Comparison of ENCODE assay signal across 9 mouse cellular contexts in the genomic region with DNA sequence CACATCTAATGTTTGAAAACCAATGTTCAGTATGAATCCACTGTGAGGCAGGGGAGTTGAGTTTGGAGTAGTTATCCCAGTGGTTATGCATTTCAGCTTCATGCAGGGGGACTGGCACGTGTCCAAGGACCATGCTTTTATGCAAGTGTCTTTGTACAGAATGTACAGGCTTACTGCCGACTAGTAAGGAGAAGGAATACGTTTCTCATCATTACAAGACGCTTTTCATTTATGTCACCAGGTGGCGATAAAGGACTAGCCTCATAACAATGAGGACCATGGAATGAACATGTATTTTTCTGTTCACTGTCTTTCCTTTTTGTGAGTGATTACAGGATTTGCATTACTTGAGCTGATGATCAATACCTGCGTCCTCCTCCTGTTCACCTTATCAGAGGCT.
A peak's percentile ranks its signal among the peaks of the same experiment; 100 is the strongest.
DNase-seq lines count a peak whose midpoint lies in the region; ATAC-seq and TF ChIP-seq lines count a peak whose summit lies in the region.
"Had no signal": no experiment of that assay in that cellular context is flagged by ENCODE, and none has a peak within 500 bp of the region (broad histone marks: within the 10 kb centered on the region; RNA-seq: fewer than 3 reads in every experiment).

No protein-coding gene starts in this region.

- H3K4me3 ChIP-seq in liver, embryonic 11.5 days (ENCODE audit: low read depth, low read length), result no peak overlapping the region
- no peak overlapping the region for H3K4me3 ChIP-seq in forebrain, embryonic 12.5 days (replicated peaks)
- H3K4me3 ChIP-seq in kidney, embryonic 14.5 days (ENCODE audit: low read length), result no peak overlapping the region
- H3K4me3 ChIP-seq in limb, embryonic 12.5 days (replicated peaks), result no peak overlapping the region
- H3K4me3 ChIP-seq: embryonic facial prominence, embryonic 15.5 days had no signal

- TF ChIP-seq POLR2A in brain, embryonic 14.5 days (IDR thresholded peaks at IDR 0.05; ENCODE audit: borderline replicate concordance, extremely low read depth, insufficient read depth, insufficient read length, poor library complexity, severe bottlenecking), result no peak

- peak; percentile 47 for TF ChIP-seq CTCF in brain, embryonic 14.5 days (IDR thresholded peaks at IDR 0.05; ENCODE audit: borderline replicate concordance, extremely low read depth, insufficient read depth, insufficient read length)

- peak; percentile 16 for DNase-seq in liver
- no peak for DNase-seq in liver, embryonic 11.5 days (ENCODE audit: low spot score)
- peak; percentile 95 for DNase-seq in brain, embryonic 14.5 days (ENCODE audit: low read depth)
- DNase-seq in neural tube, embryonic 10.5 days (ENCODE audit: extremely low spot score, low spot score), result peak; percentile 15
- no peak for DNase-seq in T-cell, adult 2 months (ENCODE audit: low spot score)

- H3K4me1 ChIP-seq in liver, embryonic 11.5 days (replicated peaks; ENCODE audit: control insufficient read depth, insufficient read depth, low read length), result peaks cover 8% of the 10 kb centered on the region
- no peaks in the 10 kb centered on the region for H3K4me1 ChIP-seq in forebrain, embryonic 12.5 days
- no peaks in the 10 kb centered on the region for H3K4me1 ChIP-seq in kidney, embryonic 14.5 days (ENCODE audit: control insufficient read depth, insufficient read depth, low read length)
- H3K4me1 ChIP-seq in limb, embryonic 12.5 days (replicated peaks), result no peaks in the 10 kb centered on the region
- H3K4me1 ChIP-seq: embryonic facial prominence, embryonic 15.5 days had no signal

- ATAC-seq in liver, embryonic 11.5 days (replicated peaks; ENCODE audit: low FRiP score), result no peak
- ATAC-seq in forebrain, embryonic 12.5 days (ENCODE audit: low FRiP score), result peak; percentile 78
- peak; percentile 76; the same call in 1 of the 2 replicates for ATAC-seq in kidney, embryonic 14.5 days (ENCODE audit: low FRiP score, low TSS enrichment)
- 0 out of 2 replicates have a peak, but pooled peaks have one; percentile 37 for ATAC-seq in limb, embryonic 12.5 days (ENCODE audit: insufficient number of reproducible peaks, insufficient read depth, low FRiP score, low TSS enrichment, low read depth)

- no peak overlapping the region for H3K27ac ChIP-seq in liver, embryonic 11.5 days (ENCODE audit: low read depth, low read length)
- H3K27ac ChIP-seq in forebrain, embryonic 12.5 days, result no peak overlapping the region
- H3K27ac ChIP-seq in kidney, embryonic 14.5 days (ENCODE audit: low read depth, low read length), result no peak overlapping the region
- H3K27ac ChIP-seq in limb, embryonic 12.5 days, result no peak overlapping the region
- H3K27ac ChIP-seq: embryonic facial prominence, embryonic 15.5 days had no signal

- no peak overlapping the region for H3K9ac ChIP-seq in liver, embryonic 11.5 days (ENCODE audit: low read depth, low read length)
- H3K9ac ChIP-seq in forebrain, embryonic 12.5 days, result no peak overlapping the region
- no peak overlapping the region for H3K9ac ChIP-seq in kidney, embryonic 14.5 days (ENCODE audit: low read depth, low read length)
- no peak overlapping the region for H3K9ac ChIP-seq in limb, embryonic 12.5 days (replicated peaks)
- H3K9ac ChIP-seq: embryonic facial prominence, embryonic 15.5 days had no signal

- H3K36me3 ChIP-seq in liver, embryonic 11.5 days (ENCODE audit: control insufficient read depth, insufficient read depth, low read length), result no peaks in the 10 kb centered on the region; the same call in 1 of the 2 replicates
- H3K36me3 ChIP-seq in forebrain, embryonic 12.5 days (replicated peaks), result no peaks in the 10 kb centered on the region
- H3K36me3 ChIP-seq in kidney, embryonic 14.5 days (ENCODE audit: control insufficient read depth, insufficient read depth, low read length), result peaks cover 2% of the 10 kb centered on the region; the same call in 1 of the 2 replicates
- 0 out of 2 replicates have a peak, but pooled peaks cover 6% of the 10 kb centered on the region for H3K36me3 ChIP-seq in limb, embryonic 12.5 days
- H3K36me3 ChIP-seq: embryonic facial prominence, embryonic 15.5 days had no signal

- no peaks in the 10 kb centered on the region for H3K27me3 ChIP-seq in liver, embryonic 11.5 days (replicated peaks; ENCODE audit: control insufficient read depth, insufficient read depth, low read length)
- H3K27me3 ChIP-seq in forebrain, embryonic 12.5 days, result no peaks in the 10 kb centered on the region
- no peaks in the 10 kb centered on the region for H3K27me3 ChIP-seq in kidney, embryonic 14.5 days (ENCODE audit: control insufficient read depth, insufficient read depth, low read length)
- H3K27me3 ChIP-seq in limb, embryonic 12.5 days, result no peaks in the 10 kb centered on the region
- H3K27me3 ChIP-seq: embryonic facial prominence, embryonic 15.5 days had no signal

- no peaks in the 10 kb centered on the region for H3K9me3 ChIP-seq in liver, embryonic 11.5 days (ENCODE audit: control insufficient read depth, low read length)
- no peaks in the 10 kb centered on the region for H3K9me3 ChIP-seq in forebrain, embryonic 12.5 days
- no peaks in the 10 kb centered on the region for H3K9me3 ChIP-seq in kidney, embryonic 14.5 days (ENCODE audit: control insufficient read depth, low read length)
- H3K9me3 ChIP-seq in limb, embryonic 12.5 days, result no peaks in the 10 kb centered on the region
- H3K9me3 ChIP-seq: embryonic facial prominence, embryonic 15.5 days had no signal

- no peak overlapping the region for H3K4me2 ChIP-seq in liver, embryonic 11.5 days
- H3K4me2 ChIP-seq in forebrain, embryonic 12.5 days, result no peak overlapping the region
- no peak overlapping the region for H3K4me2 ChIP-seq in kidney, embryonic 14.5 days (replicated peaks; ENCODE audit: low read depth, low read length)
- H3K4me2 ChIP-seq in limb, embryonic 12.5 days, result no peak overlapping the region
- H3K4me2 ChIP-seq: embryonic facial prominence, embryonic 15.5 days had no signal

- 31% methylated on average over 6 of the region's 6 CpGs for WGBS in liver, embryonic 11.5 days
- WGBS in forebrain, embryonic 12.5 days, result 18% methylated on average over 6 of the region's 6 CpGs
- WGBS in kidney, embryonic 14.5 days, result 24% methylated on average over 6 of the region's 6 CpGs
- WGBS in limb, embryonic 12.5 days, result 30% methylated on average over 6 of the region's 6 CpGs

Comparison
In these comparisons a context has a peak if more than half of its experiments do, and no peak if none do; other contexts are left out.
1. DNase-seq: peak in liver (single experiment), brain, embryonic 14.5 days (single experiment) and neural tube, embryonic 10.5 days (single experiment); none in liver, embryonic 11.5 days (single experiment) and T-cell, adult 2 months (single experiment).